Mouse (Mus musculus) neural tube, embryonic 13.5 days (tissue): ENCODE results near the gene Loxl1. TPM values are rescaled to one million over a fixed set of nuclear protein-coding genes. Genes with fewer than 3 reads are reported as not detected.

Source experiments
- ATAC-seq: fragments of 200-750 bp; cut with Nextera tagmentation; 2 replicates; pipeline ENCODE4 v1.8.0; 2017; ENCODE audit warnings: low read depth, mild to moderate bottlenecking, moderate TSS enrichment, moderate library complexity
- H3K27ac ChIP-seq: fragments of 300-500 bp; sonication (generic); replicated peaks from 2 replicates; pipeline ENCODE4 v1.5.1; 2015; ENCODE audit warnings: moderate library complexity, mild to moderate bottlenecking, inconsistent platforms
- H3K27me3 ChIP-seq: fragments of 300-500 bp; sonication (generic); 2 replicates; pipeline ENCODE4 v1.6.1; 2015; ENCODE audit warnings: mild to moderate bottlenecking, inconsistent platforms
- H3K36me3 ChIP-seq: fragments of 300-500 bp; sonication (generic); 2 replicates; pipeline ENCODE4 v1.6.1; 2015; ENCODE audit warnings: mild to moderate bottlenecking, inconsistent platforms
- H3K4me1 ChIP-seq: fragments of 300-500 bp; sonication (generic); replicated peaks from 2 replicates; pipeline ENCODE4 v1.6.1; 2015; ENCODE audit warnings: inconsistent platforms
- H3K4me2 ChIP-seq: fragments of 300-500 bp; sonication (generic); 2 replicates; pipeline ENCODE4 v1.6.1; 2015; ENCODE audit warnings: inconsistent platforms, mild to moderate bottlenecking, moderate library complexity
- H3K4me3 ChIP-seq: fragments of 300-500 bp; sonication (generic); 2 replicates; pipeline ENCODE4 v1.5.1; 2015; ENCODE audit warnings: mild to moderate bottlenecking, inconsistent platforms
- H3K9ac ChIP-seq: fragments of 300-500 bp; sonication (generic); 2 replicates; pipeline ENCODE4 v1.6.1; 2015; ENCODE audit warnings: moderate library complexity, mild to moderate bottlenecking, inconsistent platforms
- H3K9me3 ChIP-seq: fragments of 300-500 bp; sonication (generic); 2 replicates; pipeline ENCODE4 v1.6.1; 2016; ENCODE audit warnings: inconsistent platforms
- WGBS: fragments of 180-500 bp; shearing (Covaris S2); methylation state at CpG from one replicate; pipeline ENCODE4 v1.1.7; 2015; 5-methylcytosine and 5-hydroxymethylcytosine counted together
- polyA plus RNA-seq: library from polyadenylated mRNA; unstranded; fragments of >200 nt; fragmentation: Nextera tagmentation; extraction: Ambion mirVana; gene quantifications from 2 replicates; pipeline ENCODE4 v1.2.1, GENCODE M21; 2015

Loxl1 gene
- polyA plus RNA-seq, 1 experiment from 2014 or later = 9.1 TPM

DNA sequence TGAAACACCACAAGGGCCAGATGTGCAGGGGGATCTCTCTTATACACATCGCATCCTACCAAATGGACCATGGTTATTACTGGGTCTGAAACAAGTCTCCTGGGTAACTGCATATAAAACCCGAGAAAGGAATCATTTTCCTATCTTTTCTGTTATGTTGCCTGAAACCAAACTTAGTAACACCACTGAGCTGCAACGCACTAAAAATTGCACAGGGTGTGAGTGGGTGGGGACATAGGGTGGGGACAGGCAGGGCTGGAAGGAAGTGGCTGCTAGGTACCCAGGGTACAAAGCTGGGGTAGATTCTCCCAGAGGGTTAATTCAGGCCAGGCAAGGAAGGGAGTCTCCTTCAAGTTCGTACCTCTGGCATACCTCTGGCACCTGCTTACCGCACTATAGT, 70.3 kb downstream of the Loxl1 start:
- WGBS = 77% methylated on average over 5 of the region's 5 CpGs
- no peaks in the 10 kb centered on the region for H3K36me3 ChIP-seq
- H3K9ac ChIP-seq = no peak overlapping the region
- H3K4me2 ChIP-seq = no peak overlapping the region
- no peak overlapping the region for H3K4me3 ChIP-seq
- 0 out of 2 replicates have a peak overlapping the region, but pooled peaks have one; percentile 38 for H3K27ac ChIP-seq
- peaks cover 31% of the 10 kb centered on the region for H3K4me1 ChIP-seq
- no peaks in the 10 kb centered on the region for H3K9me3 ChIP-seq
- no peak for ATAC-seq
- no peaks in the 10 kb centered on the region for H3K27me3 ChIP-seq

GRCm38 (mm10) chr9:58241780-58242485, 71.1 kb downstream of the Loxl1 start:
- Histone ChIP-seq H3K4me2 (no peak overlapping the region), H3K4me3 (no peak overlapping the region), H3K27me3 (no peaks in the 10 kb centered on the region), H3K9ac (no peak overlapping the region), H3K9me3 (no peaks in the 10 kb centered on the region), H3K4me1 (peaks cover 23% of the 10 kb centered on the region), H3K27ac (0 out of 2 replicates have a peak overlapping the region, but pooled peaks have one; percentile 38), H3K36me3 (no peaks in the 10 kb centered on the region)
- 0 out of 2 replicates have a peak, but pooled peaks have one; percentile 65 for ATAC-seq
- 53% methylated on average over 9 of the region's 9 CpGs for WGBS

Other genes starting within 250 kb of the Loxl1 start
- 47.5 and 48.5 TPM in 2 replicates for gene Stra6, start 249.4 kb downstream of the Loxl1 start, polyA plus RNA-seq
- 0.33 and 0.58 TPM in 2 replicates for gene Ccdc33, start 194.4 kb downstream of the Loxl1 start, polyA plus RNA-seq
- 53.6 and 58.2 TPM in 2 replicates for gene Islr, start 108.9 kb downstream of the Loxl1 start, polyA plus RNA-seq
- gene Islr2, start 108.9 kb downstream of the Loxl1 start, polyA plus RNA-seq = 19.8 and 22.3 TPM in 2 replicates
- gene Pml, start 63.4 kb downstream of the Loxl1 start, polyA plus RNA-seq = 3.4 and 4.0 TPM in 2 replicates
- 86.0 and 107 TPM in 2 replicates for gene Stoml1, start 60.0 kb downstream of the Loxl1 start, polyA plus RNA-seq
- gene Tbc1d21, start 57.3 kb upstream of the Loxl1 start, polyA plus RNA-seq = not detected in 2 replicates
- gene Insyn1, start 175.4 kb upstream of the Loxl1 start, polyA plus RNA-seq = 6.8 and 7.9 TPM in 2 replicates
- gene Cd276, start 242.3 kb upstream of the Loxl1 start, polyA plus RNA-seq = 40.7 and 42.1 TPM in 2 replicates